Mouse (Mus musculus) kidney, postnatal 0 days (tissue): ENCODE measurements around the gene Asf1b. TPM values are rescaled to one million over a fixed set of nuclear protein-coding genes. Genes with fewer than 3 reads are reported as not detected.
A peak's percentile ranks its signal among the peaks of the same experiment; 100 is the strongest.

Experiments
- ATAC-seq: fragments of 200-750 bp; cut with Nextera tagmentation; replicated peaks from 2 replicates; pipeline ENCODE4 v1.8.0; 2017; ENCODE audit warnings: low read depth, moderate number of reproducible peaks, moderate TSS enrichment, moderate library complexity; ENCODE audit not compliant: low FRiP score
- DNase-seq: peaks from one replicate; pipeline ENCODE4 v3.0.0-alpha.2; 2016; ENCODE audit warnings: low spot score
- H3K27ac ChIP-seq: fragments of 300-500 bp; sonication (generic); 2 replicates; pipeline ENCODE4 v1.5.1; 2014; ENCODE audit warnings: mild to moderate bottlenecking
- H3K27me3 ChIP-seq: fragments of 300-500 bp; sonication (generic); 2 replicates; pipeline ENCODE4 v1.6.1; 2014; ENCODE audit warnings: low read length, mixed read lengths; ENCODE audit not compliant: insufficient read depth
- H3K36me3 ChIP-seq: fragments of 300-500 bp; sonication (generic); 2 replicates; pipeline ENCODE4 v1.6.1; 2014; ENCODE audit warnings: low read length, mixed read lengths; ENCODE audit not compliant: insufficient read depth
- H3K4me1 ChIP-seq: fragments of 300-500 bp; sonication (generic); replicated peaks from 2 replicates; pipeline ENCODE4 v1.6.1; 2014; ENCODE audit warnings: antibody characterized with exemption, low read length, mixed read lengths; ENCODE audit not compliant: insufficient read depth
- H3K4me2 ChIP-seq: fragments of 300-500 bp; sonication (generic); 2 replicates; pipeline ENCODE4 v1.6.1; 2014; ENCODE audit warnings: mild to moderate bottlenecking, low read length, moderate library complexity, mixed read lengths
- H3K4me3 ChIP-seq: fragments of 300-500 bp; sonication (generic); replicated peaks from 2 replicates; pipeline ENCODE4 v1.5.1; 2014; ENCODE audit warnings: low read depth, low read length
- H3K9ac ChIP-seq: fragments of 300-500 bp; sonication (generic); 2 replicates; pipeline ENCODE4 v1.6.1; 2014; ENCODE audit warnings: low read depth, low read length
- H3K9me3 ChIP-seq: fragments of 300-500 bp; sonication (generic); replicated peaks from 2 replicates; pipeline ENCODE4 v1.6.1; 2016; ENCODE audit warnings: low read length, inconsistent platforms, mixed read lengths
- CTCF ChIP-seq: IDR thresholded peaks from 2 replicates; pipeline ENCODE4 v1.5.1; 2016; ENCODE audit warnings: antibody characterized with exemption, low read depth, mild to moderate bottlenecking, moderate library complexity
- WGBS: fragments of 180-500 bp; shearing (Covaris S2); extraction: QIAGEN DNeasy Blood & Tissue Kit; methylation state at CpG from one replicate; pipeline ENCODE4 v1.1.7; 2014; 5-methylcytosine and 5-hydroxymethylcytosine counted together
- polyA plus RNA-seq: library from polyadenylated mRNA; unstranded; fragments of >200 nt; fragmentation: Nextera tagmentation; extraction: Ambion mirVana; gene quantifications from 2 replicates; pipeline ENCODE4 v1.2.1, GENCODE M21; 2015

Gene Asf1b
- polyA plus RNA-seq, 1 experiment from 2014 or later, result 23.0 TPM

DNA sequence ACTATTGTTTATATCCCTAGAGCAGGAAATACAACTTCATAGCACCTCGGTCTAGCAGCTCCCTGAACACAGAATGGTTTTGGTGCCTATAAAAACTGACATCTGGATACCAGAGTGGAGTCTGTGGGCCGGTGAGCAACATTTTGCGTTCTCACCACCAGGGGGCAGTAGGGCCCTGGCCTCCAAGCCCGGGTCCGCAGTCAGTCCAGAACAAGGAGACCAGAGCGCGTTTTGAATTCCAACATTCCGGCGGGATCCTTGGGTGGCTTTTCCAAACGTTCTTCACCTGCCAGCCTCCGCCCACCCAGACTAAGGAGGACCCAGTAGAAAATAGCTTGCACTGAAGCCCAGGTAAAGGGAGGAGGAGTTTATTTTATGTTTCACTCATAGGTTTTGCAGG lies 54.6 kb downstream of the Asf1b start:
- Histone ChIP-seq H3K9me3 (no peaks in the 10 kb centered on the region), H3K4me3 (no peak overlapping the region), H3K36me3 (no peaks in the 10 kb centered on the region), H3K4me2 (0 out of 2 replicates have a peak overlapping the region, but pooled peaks have one; percentile 97), H3K4me1 (peaks cover 28% of the 10 kb centered on the region), H3K9ac (no peak overlapping the region), H3K27me3 (peaks cover 24% of the 10 kb centered on the region), H3K27ac (no peak overlapping the region)
- under 1% methylated on average over 11 of the region's 11 CpGs for WGBS
- DNase-seq, result peak; percentile 94
- ATAC-seq, result no peak; the same call in 1 of the 2 replicates
- peak; percentile 99 for TF ChIP-seq CTCF

DNA sequence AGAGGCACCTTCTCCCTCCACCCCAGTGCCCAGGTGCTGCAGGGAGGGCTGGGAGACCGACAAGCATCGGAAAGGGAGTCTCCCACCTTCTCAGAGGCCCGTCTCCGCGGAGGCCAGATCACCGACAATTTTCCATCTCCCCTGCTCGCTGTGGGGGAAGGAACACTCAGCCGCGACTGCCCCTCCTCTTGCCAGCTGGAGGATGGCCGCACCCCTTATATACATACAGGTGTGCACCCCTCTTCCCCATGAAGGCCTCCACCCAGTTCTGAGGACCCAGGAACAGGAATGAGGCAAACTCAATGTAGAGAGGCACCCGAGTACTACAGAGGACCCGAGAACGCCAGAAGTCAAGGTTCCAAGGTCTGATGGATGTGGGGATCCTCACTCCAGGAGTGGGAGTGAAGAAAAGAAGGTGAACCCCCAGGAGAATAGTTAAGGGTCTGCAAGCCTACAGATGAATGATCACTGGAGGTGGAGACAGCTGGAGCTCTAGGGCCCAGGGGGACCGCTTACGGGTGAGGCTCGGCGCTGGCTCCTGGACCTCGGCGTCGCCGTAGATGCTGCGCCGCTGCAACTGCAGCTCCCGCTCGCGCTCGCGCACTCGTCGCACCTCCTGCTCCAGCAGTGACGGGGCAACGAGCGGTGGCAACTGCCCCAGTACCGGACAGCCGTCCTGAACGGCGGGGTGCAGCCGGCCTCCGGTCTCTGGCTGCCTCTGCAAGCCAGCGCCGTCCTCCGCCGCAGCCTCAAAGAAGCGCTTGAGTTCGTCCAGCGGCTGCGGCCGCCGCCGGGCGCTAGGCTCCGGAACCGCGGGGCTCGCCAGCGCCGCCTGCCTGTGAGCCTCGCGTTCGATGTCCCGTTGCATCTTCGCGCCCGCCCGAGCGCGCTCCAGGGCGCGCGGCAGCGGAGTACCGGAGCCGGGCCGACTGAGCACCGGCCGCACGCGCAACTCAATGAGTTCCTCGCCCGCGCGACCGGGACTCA lies 55.6 kb downstream of the Asf1b start:
- ATAC-seq (peak; percentile 26; the same call in 1 of the 2 replicates), DNase-seq (peak; percentile 71)
- TF ChIP-seq CTCF, result peak; percentile 69
- no peaks in the 10 kb centered on the region for H3K36me3 ChIP-seq
- H3K4me3 ChIP-seq, result peak overlapping the region; percentile 47
- peak overlapping the region; percentile 50; the same call in 1 of the 2 replicates for H3K27ac ChIP-seq
- H3K9me3 ChIP-seq, result no peaks in the 10 kb centered on the region
- H3K27me3 ChIP-seq, result peaks cover 24% of the 10 kb centered on the region
- H3K4me1 ChIP-seq, result peaks cover 24% of the 10 kb centered on the region
- peak overlapping the region; percentile 97 for H3K4me2 ChIP-seq
- H3K9ac ChIP-seq, result peak overlapping the region; percentile 57
- 2% methylated on average over 83 of the region's 83 CpGs for WGBS

DNA sequence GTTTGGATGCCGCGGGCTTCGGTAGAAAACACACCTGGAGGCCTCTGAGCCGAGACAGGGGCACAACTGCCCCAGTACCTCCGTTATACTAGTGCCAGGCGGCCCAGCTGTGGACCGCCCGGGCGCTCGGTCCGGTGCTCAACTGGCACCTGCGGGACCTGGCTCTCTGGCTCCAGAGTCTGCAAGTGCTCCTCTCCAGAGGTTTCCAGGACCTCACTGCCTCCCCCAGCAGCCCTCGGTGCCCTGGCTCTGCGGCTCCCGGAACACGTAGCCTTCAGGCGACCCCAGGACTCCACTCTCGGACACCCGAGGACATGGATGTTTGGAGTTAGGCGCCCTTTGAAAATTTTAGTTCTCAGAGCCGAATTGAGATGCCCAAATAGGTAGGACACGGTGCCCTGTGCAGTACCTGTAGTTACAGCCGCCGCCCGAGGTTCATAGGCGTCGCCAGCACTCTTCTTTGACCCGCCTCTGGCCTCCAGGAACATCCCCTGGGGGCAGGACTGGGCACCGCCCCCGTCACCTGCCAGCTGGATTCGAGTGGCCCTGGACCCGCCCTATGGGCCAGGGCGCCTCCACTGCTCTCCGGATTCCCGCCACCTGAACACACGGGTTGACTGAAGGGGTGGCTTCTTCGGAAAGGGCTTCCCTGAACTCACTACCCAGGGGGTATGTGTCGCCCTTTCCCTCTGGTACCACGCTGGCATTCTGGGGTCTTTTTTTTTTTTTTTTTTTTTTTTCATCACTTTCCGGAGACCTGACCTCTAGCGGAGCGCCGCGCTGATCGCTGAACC lies 56.6 kb downstream of the Asf1b start, which contains the start of gene 2210011C24Rik:
Gene 2210011C24Rik (minus strand): TSS at position 467 of the 794 bp plus-strand sequence.
- Histone ChIP-seq H3K9me3 (no peaks in the 10 kb centered on the region), H3K27ac (peak within 1 kb of the TSS; percentile 50; the same call in 1 of the 2 replicates), H3K36me3 (no peaks in the 10 kb centered on the region), H3K4me2 (peak within 1 kb of the TSS; percentile 97), H3K27me3 (peaks cover 24% of the 10 kb centered on the region), H3K4me1 (peaks cover 24% of the 10 kb centered on the region), H3K4me3 (peak within 1 kb of the TSS; percentile 47), H3K9ac (peak within 1 kb of the TSS; percentile 57)
- TF ChIP-seq CTCF, result no peak
- under 1% methylated on average over 45 of the region's 45 CpGs for WGBS
- ATAC-seq (peak; percentile 73), DNase-seq (no peak)

DNA sequence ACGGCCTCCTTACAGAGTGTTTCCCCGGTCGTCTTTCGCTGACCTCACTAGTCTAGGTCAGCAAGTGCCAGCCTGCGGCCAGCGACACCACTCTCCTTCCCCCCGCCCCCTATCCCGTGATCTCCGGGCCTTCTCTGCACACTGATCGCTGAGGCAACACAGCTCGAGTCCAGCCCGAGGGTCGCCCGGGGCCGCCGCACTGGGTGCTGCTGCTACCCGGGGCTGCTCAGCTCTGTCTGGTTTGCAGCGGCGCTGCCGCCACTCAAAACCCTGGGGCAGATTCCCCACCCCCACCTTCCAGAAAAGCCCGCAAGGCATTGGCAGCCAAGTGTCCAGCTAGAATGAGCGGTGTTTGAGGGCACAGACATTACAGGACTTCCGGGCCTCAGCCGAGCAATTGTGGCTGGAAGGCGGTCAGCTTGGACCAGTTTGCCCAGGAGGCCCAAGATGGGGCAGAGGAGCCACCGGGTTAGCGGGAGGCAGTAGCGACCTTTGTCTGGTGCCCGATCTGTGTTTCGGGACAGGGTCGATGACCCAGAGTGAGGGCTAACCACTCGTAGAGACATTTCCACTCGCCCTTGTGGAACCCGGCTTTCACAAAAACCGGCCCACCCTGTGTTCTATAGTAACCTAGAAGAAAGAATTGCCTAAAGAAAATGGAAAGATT lies 57.3 kb downstream of the Asf1b start:
- Histone ChIP-seq H3K9ac (peak overlapping the region; percentile 51), H3K4me3 (peak overlapping the region; percentile 10), H3K27ac (no peak overlapping the region), H3K9me3 (no peaks in the 10 kb centered on the region), H3K27me3 (peaks cover 24% of the 10 kb centered on the region), H3K4me2 (peak overlapping the region; percentile 97), H3K4me1 (peaks cover 24% of the 10 kb centered on the region), H3K36me3 (no peaks in the 10 kb centered on the region)
- 10% methylated on average over 35 of the region's 35 CpGs for WGBS
- ATAC-seq (peak; percentile 58), DNase-seq (no peak)
- TF ChIP-seq CTCF, result no peak

DNA sequence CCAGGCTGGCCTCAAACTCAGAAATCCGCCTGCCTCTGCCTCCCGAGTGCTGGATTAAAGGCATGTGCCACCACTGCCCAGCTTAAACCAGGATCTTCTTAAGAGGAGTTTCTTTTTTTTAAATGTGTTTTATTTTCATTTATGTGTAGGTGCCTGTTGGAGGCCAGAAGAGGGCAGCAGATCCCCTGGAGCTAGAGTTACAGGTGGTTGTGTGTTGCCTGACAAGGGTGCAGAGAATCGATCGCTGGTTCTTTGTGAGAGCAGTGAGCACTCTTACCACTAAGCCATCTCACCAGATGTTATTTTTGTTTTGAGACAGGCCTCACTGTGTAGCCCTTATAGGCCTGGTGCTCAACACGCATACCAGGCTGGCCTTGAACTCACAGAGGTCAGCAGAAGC lies 60.5 kb downstream of the Asf1b start:
- no peak overlapping the region for H3K4me2 ChIP-seq
- TF ChIP-seq CTCF, result 0 out of 2 replicates have a peak, but pooled peaks have one; percentile 10
- 97% methylated on average over 5 of the region's 5 CpGs for WGBS
- peaks cover 16% of the 10 kb centered on the region for H3K27me3 ChIP-seq
- no peak overlapping the region for H3K4me3 ChIP-seq
- no peak overlapping the region for H3K27ac ChIP-seq
- H3K36me3 ChIP-seq, result no peaks in the 10 kb centered on the region
- H3K9me3 ChIP-seq, result no peaks in the 10 kb centered on the region
- ATAC-seq (no peak), DNase-seq (no peak)
- H3K9ac ChIP-seq, result no peak overlapping the region
- H3K4me1 ChIP-seq, result peaks cover 18% of the 10 kb centered on the region
